Mouse (Mus musculus) limb, embryonic 12.5 days (tissue): ENCODE measurements around the gene Fkbp15. TPM values are rescaled to one million over a fixed set of nuclear protein-coding genes. Genes with fewer than 3 reads are reported as not detected.

Source experiments
- ATAC-seq: fragments of 200-750 bp; cut with Nextera tagmentation; 2 replicates; pipeline ENCODE4 v1.8.0; 2017; ENCODE audit warnings: low read depth, moderate TSS enrichment; ENCODE audit not compliant: insufficient number of reproducible peaks, insufficient read depth, low FRiP score, low TSS enrichment
- H3K27ac ChIP-seq: fragments of 300-500 bp; sonication (generic); 2 replicates; pipeline ENCODE4 v1.5.1; 2016; ENCODE audit warnings: mild to moderate bottlenecking, moderate library complexity
- H3K27me3 ChIP-seq: fragments of 300-500 bp; sonication (generic); 2 replicates; pipeline ENCODE4 v1.6.1; 2016; ENCODE audit warnings: mild to moderate bottlenecking, moderate library complexity
- H3K36me3 ChIP-seq: fragments of 300-500 bp; sonication (generic); 2 replicates; pipeline ENCODE4 v1.6.1; 2016; ENCODE audit warnings: mild to moderate bottlenecking, moderate library complexity
- H3K4me1 ChIP-seq: fragments of 300-500 bp; sonication (generic); replicated peaks from 2 replicates; pipeline ENCODE4 v1.6.1; 2016
- H3K4me2 ChIP-seq: fragments of 300-500 bp; sonication (generic); 2 replicates; pipeline ENCODE4 v1.6.1; 2016; ENCODE audit warnings: mild to moderate bottlenecking, moderate library complexity
- H3K4me3 ChIP-seq: fragments of 300-500 bp; sonication (generic); replicated peaks from 2 replicates; pipeline ENCODE4 v1.5.1; 2016; ENCODE audit warnings: mild to moderate bottlenecking
- H3K9ac ChIP-seq: fragments of 300-500 bp; sonication (generic); replicated peaks from 2 replicates; pipeline ENCODE4 v1.6.1; 2016; ENCODE audit warnings: mild to moderate bottlenecking, moderate library complexity
- H3K9me3 ChIP-seq: fragments of 300-500 bp; sonication (generic); 2 replicates; pipeline ENCODE4 v1.6.1; 2016; ENCODE audit warnings: mild to moderate bottlenecking, moderate library complexity
- WGBS: fragments of 180-500 bp; shearing (Covaris S2); methylation state at CpG from one replicate; pipeline ENCODE4 v1.1.7; 2016; 5-methylcytosine and 5-hydroxymethylcytosine counted together
- polyA plus RNA-seq: library from polyadenylated mRNA; unstranded; fragments of >200 nt; fragmentation: Nextera tagmentation; extraction: Ambion mirVana; gene quantifications from 2 replicates; pipeline ENCODE4 v1.2.1, GENCODE M21; 2016

Gene Fkbp15
- polyA plus RNA-seq, 1 experiment from 2014 or later, result 23.2 TPM

DNA sequence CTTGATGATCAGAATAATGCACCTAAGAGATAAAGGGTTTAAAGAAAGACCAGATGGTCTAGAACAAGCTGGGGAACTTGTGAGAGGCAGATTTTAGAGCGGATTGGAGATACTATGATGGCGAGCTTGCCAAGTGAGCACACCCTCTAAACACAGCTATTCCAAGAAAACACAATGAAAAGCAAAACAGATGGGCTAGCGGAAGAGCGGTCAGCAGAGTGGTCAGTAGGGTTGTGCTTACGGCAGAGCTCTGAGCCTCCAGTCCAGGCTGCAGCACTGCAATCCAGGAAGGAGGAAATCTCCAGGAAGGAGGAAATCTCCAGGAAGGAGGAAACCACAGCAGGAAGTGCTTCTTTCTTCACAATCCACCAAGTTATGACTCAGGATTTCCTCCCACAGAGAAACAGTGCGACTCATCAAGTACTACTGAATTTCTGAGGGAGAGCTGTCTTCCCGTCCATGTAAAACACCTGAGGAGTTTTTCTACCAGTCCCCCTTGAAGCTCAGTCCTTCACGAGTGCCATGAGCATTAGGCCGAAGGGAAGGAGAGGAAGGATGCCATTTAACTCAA, 46.6 kb downstream of the Fkbp15 start:
- Histone ChIP-seq H3K4me3 (no peak overlapping the region), H3K4me1 (no peaks in the 10 kb centered on the region), H3K9ac (no peak overlapping the region), H3K27ac (no peak overlapping the region), H3K36me3 (peaks cover 48% of the 10 kb centered on the region), H3K27me3 (no peaks in the 10 kb centered on the region), H3K9me3 (no peaks in the 10 kb centered on the region), H3K4me2 (no peak overlapping the region)
- no peak for ATAC-seq
- WGBS, result 90% methylated on average over 9 of the region's 9 CpGs

DNA sequence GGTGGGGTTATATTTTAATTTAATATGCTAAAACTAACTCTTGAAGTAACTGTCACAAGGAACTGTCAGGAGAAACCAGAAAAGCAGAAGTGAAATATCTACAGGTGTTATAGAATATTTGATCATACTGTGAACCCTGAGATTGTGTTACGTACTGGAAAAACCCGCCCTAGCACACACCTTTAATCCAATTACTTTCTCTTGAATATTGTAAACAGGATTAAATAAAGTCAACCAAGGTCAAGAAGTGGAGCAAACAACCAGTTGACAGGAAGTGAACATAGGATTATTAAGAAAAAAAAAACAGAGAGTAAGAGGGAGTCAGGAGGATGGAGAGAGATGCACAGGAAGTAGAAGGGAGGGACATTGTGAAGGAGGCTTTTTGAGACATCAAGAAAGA, 47.5 kb downstream of the Fkbp15 start:
- Histone ChIP-seq H3K4me1 (no peaks in the 10 kb centered on the region), H3K27me3 (no peaks in the 10 kb centered on the region), H3K9me3 (no peaks in the 10 kb centered on the region), H3K36me3 (peaks cover 50% of the 10 kb centered on the region), H3K4me3 (no peak overlapping the region), H3K27ac (no peak overlapping the region), H3K4me2 (no peak overlapping the region), H3K9ac (no peak overlapping the region)
- ATAC-seq, result no peak
- WGBS, result 88% methylated on average over 2 of the region's 2 CpGs

DNA sequence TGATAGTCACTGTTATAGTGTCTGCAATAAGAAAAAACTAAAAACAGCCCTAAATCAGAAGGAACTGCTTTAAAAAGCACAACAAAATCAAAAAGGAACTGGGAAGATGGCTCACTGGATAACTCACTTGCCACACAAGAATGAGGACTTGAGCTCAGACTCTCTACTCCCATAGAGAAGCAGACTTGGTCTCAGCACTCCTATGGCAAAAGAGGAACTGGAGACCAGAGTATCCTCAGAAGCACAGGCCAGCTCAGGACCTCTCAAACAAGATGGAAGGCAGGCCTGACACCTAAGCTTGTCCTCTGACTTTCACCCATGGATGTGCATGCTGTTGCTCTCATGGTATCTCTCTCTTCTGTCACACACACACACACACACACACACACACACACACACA, 51.9 kb downstream of the Fkbp15 start:
- Histone ChIP-seq H3K4me2 (no peak overlapping the region), H3K9me3 (no peaks in the 10 kb centered on the region), H3K4me1 (no peaks in the 10 kb centered on the region), H3K27me3 (no peaks in the 10 kb centered on the region), H3K9ac (no peak overlapping the region), H3K27ac (no peak overlapping the region), H3K4me3 (no peak overlapping the region), H3K36me3 (peaks cover 68% of the 10 kb centered on the region)
- no peak for ATAC-seq

DNA sequence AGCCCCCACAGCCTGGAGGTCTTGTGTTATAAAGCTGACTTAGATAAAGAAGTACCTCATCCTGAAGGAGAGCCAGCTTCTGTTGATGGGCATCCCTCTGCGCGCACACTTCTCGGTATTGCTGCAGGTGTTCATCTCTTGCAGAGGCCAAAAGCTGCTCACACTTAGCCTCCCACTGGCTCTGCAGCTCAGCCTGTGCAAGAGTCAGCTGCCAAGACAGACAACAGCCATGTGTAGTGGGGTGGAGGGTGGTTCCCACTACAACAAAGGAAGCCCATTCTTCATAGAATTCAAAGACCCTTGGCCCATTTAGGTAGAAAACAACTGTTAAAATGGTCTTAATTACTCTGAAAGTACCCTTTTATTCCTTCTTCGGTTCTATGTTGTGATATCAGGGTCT, 53.5 kb downstream of the Fkbp15 start:
- Histone ChIP-seq H3K36me3 (peaks cover 72% of the 10 kb centered on the region), H3K4me3 (no peak overlapping the region), H3K27ac (no peak overlapping the region), H3K27me3 (no peaks in the 10 kb centered on the region), H3K9ac (no peak overlapping the region), H3K4me2 (no peak overlapping the region), H3K4me1 (no peaks in the 10 kb centered on the region), H3K9me3 (no peaks in the 10 kb centered on the region)
- no peak for ATAC-seq
- 90% methylated on average over 4 of the region's 4 CpGs for WGBS

DNA sequence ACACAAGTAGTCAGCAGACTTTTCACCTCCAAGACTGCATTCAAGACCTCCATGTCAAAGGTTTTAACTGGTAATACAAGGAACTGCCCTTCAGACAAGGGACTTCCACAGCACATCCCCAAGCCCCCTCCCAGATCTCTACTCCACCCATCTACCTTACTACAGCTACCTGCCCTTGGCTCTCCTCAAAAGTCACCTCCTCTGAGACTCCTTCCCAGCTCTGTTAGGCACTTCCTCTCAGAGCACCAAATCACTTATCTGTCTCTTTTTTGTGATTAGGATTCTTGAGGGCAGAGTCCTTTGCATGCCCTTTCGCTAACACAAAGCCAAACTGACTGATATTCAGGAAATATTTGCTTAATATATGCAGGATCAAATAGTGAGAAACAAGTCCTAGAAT, 54.0 kb downstream of the Fkbp15 start:
- Histone ChIP-seq H3K27ac (no peak overlapping the region), H3K27me3 (no peaks in the 10 kb centered on the region), H3K9me3 (no peaks in the 10 kb centered on the region), H3K9ac (no peak overlapping the region), H3K4me3 (no peak overlapping the region), H3K4me2 (no peak overlapping the region), H3K4me1 (no peaks in the 10 kb centered on the region), H3K36me3 (peaks cover 72% of the 10 kb centered on the region)
- no peak for ATAC-seq
- WGBS, result 93% methylated on average over 1 of the region's 1 CpGs

DNA sequence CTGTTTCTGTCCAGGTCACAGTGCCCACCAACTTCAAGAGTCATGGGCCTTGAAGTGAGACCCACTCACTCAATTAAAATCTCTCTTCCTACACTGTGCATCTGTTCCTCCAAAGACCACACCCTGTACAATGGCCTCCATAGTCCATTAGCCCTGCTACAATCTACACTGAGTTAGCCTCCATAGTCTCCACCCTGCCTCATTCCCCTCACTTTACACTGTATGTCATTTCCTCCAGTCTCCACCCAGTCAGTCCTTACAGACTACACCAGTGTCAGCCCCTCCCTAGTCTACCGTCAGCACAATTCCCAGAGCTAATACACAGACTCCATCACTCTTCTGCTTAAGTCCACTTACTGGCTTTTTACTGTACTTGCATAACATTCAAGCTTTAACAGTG, 57.1 kb downstream of the Fkbp15 start:
- WGBS, result 90% methylated on average over 1 of the region's 1 CpGs
- 0 out of 2 replicates have a peak, but pooled peaks have one; percentile 34 for ATAC-seq
- Histone ChIP-seq H3K36me3 (peaks cover 93% of the 10 kb centered on the region), H3K4me3 (no peak overlapping the region), H3K9ac (no peak overlapping the region), H3K27me3 (no peaks in the 10 kb centered on the region), H3K4me2 (no peak overlapping the region), H3K9me3 (no peaks in the 10 kb centered on the region), H3K4me1 (no peaks in the 10 kb centered on the region), H3K27ac (no peak overlapping the region)

DNA sequence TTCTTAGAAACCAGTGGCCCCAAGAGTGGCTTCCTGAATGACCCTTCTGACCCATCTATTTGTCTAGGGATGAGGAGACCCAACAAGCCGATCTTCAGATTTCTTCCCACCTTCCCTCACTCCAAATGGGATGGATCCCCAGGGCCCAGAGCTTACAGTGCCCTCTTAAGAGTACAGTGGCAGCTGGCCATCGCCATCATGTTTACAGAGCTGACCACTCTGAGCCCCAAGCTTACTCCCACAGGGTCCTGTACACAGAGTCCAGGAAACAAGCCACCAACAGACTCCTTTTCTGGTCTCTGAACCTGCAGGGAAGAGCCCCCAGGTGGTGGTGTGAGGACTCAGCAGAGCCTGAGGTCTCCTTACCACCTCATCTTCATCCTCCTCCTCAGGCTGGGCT, 57.6 kb downstream of the Fkbp15 start:
- ATAC-seq, result no peak
- Histone ChIP-seq H3K4me1 (no peaks in the 10 kb centered on the region), H3K27me3 (no peaks in the 10 kb centered on the region), H3K9me3 (no peaks in the 10 kb centered on the region), H3K27ac (no peak overlapping the region), H3K36me3 (peaks cover 93% of the 10 kb centered on the region), H3K9ac (no peak overlapping the region), H3K4me2 (no peak overlapping the region), H3K4me3 (no peak overlapping the region)
- WGBS, result 58% methylated on average over 2 of the region's 2 CpGs

DNA sequence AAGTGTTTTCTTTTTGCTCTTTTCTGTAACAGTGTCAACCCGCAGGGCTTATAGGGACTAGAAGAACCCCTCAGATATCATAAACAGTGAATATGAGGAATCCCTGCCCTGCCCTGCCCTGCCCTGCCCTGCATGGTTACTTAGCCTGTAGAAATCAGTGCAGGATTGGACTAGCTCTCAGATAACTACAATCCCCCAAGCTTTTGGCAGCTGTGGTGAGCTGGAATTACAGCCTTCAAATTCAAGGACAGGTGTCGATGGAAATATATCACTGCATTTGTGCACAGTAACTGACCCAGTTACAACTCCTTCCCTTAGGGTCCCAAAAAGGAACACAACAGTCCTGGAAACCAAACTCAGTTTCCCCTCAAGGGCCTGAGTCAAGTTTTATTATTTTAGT, 60.3 kb downstream of the Fkbp15 start:
- H3K9me3 ChIP-seq, result no peaks in the 10 kb centered on the region
- WGBS, result 92% methylated on average over 2 of the region's 2 CpGs
- H3K27me3 ChIP-seq, result no peaks in the 10 kb centered on the region
- H3K27ac ChIP-seq, result no peak overlapping the region
- H3K9ac ChIP-seq, result no peak overlapping the region
- H3K4me2 ChIP-seq, result no peak overlapping the region
- ATAC-seq, result no peak
- H3K36me3 ChIP-seq, result peaks cover 89% of the 10 kb centered on the region
- H3K4me3 ChIP-seq, result no peak overlapping the region
- no peaks in the 10 kb centered on the region for H3K4me1 ChIP-seq

DNA sequence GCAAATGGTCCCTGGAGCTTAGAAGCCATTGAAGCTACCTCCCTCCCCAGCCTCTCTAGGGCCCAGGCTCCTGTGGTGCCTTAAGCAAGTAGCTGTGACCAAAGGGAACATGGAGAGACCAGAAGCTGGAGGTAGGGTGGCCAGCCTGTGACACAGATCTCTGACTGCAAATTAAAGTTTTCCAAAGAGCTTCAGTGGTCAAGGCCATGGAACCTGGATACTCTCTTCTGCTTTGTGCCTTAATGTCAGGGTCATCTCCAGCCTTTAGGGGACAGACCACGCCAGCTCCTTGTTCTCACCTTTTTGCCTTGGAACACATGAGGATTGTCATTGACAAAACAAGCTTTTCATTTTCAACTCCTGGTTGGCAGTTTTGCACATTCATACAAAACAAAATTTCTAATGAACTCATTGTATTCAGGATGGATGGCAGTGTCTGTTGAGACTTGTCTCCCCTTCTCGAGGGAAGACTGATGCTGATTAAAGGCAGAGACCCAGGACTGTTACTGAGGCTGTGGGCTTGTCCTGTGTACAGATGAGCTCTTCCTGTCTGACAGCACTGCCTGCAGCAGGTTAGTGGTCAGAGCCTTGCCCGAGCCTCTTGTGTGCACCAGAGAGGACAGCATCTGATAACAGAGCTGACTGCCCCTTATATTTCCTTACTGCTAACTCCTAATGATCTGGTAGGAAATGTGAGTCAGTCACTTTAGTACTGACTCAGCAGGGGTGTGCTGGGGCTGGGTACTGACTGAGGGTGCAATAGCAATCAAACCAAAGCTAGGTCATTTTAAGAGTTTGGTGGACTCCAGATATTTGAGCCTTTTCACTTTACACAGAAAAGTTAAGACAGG, 62.8 kb downstream of the Fkbp15 start:
- 71% methylated on average over 3 of the region's 3 CpGs for WGBS
- no peak overlapping the region for H3K4me2 ChIP-seq
- H3K36me3 ChIP-seq, result peaks cover 66% of the 10 kb centered on the region
- no peak overlapping the region for H3K4me3 ChIP-seq
- H3K27me3 ChIP-seq, result no peaks in the 10 kb centered on the region
- H3K4me1 ChIP-seq, result no peaks in the 10 kb centered on the region
- H3K27ac ChIP-seq, result no peak overlapping the region
- no peaks in the 10 kb centered on the region for H3K9me3 ChIP-seq
- no peak overlapping the region for H3K9ac ChIP-seq
- ATAC-seq, result no peak

DNA sequence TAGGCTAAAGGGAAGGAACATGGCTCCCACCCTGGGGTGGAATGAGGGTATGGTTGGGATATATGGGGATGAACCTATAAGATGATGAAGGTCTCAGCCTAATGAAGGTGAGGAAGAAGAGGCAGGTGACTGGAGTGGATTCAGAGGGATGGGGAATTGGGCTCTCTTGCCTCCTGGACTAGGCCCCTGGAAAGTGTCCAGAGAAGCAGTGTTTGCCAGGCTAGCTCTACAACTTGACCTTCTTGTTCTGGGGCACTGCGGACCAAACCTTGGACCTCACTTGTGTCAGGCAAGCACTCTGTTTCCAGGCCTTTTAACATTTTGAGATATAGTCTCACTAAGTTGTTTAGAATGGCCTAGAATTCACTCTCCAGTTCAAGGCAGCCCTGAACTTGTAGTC, 65.6 kb downstream of the Fkbp15 start:
- WGBS, result 92% methylated on average over 1 of the region's 1 CpGs
- H3K36me3 ChIP-seq, result peaks cover 39% of the 10 kb centered on the region
- no peak overlapping the region for H3K9ac ChIP-seq
- H3K27me3 ChIP-seq, result no peaks in the 10 kb centered on the region
- no peaks in the 10 kb centered on the region for H3K4me1 ChIP-seq
- no peak overlapping the region for H3K4me3 ChIP-seq
- H3K4me2 ChIP-seq, result no peak overlapping the region
- H3K9me3 ChIP-seq, result no peaks in the 10 kb centered on the region
- no peak overlapping the region for H3K27ac ChIP-seq
- ATAC-seq, result no peak

DNA sequence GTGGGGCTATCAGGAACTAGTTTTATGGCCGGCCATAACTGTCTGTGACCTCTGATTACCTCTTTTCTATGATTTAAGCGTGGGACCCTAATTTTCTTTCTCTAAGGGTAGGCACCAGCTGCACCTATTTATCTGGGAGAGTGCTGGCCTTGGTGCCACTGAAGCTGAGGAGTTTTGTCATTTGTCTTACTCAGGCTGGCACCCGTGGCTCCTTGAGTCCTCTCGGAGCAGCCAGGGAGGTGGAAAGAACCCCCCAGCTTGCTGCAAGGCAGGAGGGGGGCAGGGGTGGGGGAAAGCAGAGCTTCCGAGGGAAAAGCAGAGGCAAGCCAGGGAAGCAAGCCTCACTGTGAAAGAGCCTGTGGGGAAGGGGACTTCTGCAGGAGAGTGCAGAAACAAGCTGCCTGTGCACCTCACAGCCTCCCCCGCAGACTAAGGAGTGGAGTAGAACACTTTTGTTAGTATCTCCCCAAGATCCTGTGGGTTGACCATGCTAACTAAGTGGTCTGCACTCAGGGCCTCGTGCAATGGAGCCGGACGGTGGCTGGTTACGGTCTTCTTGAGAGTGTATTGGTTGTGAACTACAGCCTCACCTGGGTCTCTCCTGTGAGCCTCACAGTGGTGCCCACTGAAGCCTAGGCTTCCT, 67.0 kb downstream of the Fkbp15 start:
- Histone ChIP-seq H3K9ac (no peak overlapping the region), H3K9me3 (no peaks in the 10 kb centered on the region), H3K4me3 (no peak overlapping the region), H3K27me3 (no peaks in the 10 kb centered on the region), H3K27ac (no peak overlapping the region), H3K4me1 (no peaks in the 10 kb centered on the region), H3K36me3 (peaks cover 25% of the 10 kb centered on the region), H3K4me2 (no peak overlapping the region)
- WGBS, result 42% methylated on average over 10 of the region's 10 CpGs
- ATAC-seq, result no peak
